Mouse (Mus musculus): Measurements from ENCODE around the gene Arl1. TPM values are rescaled to one million over a fixed set of nuclear protein-coding genes. Genes with fewer than 3 reads are reported as not detected.

The Arl1 gene
- polyA plus RNA-seq, 1 experiment = 79.1 TPM

- Histone ChIP-seq H3K27ac (ENCODE audit: insufficient read depth, low read length) (no peak overlapping the region), H3K9ac (ENCODE audit: low read depth, poor library complexity, severe bottlenecking) (no peak overlapping the region), H3K4me3 (ENCODE audit: low read depth, low read length) (no peak overlapping the region), H3K9me3 (replicated peaks; ENCODE audit: control insufficient read depth, insufficient read depth, low read length, poor library complexity, severe bottlenecking) (no peaks in the 10 kb centered on the region), H3K27me3 (ENCODE audit: control insufficient read depth, insufficient read depth, low read length, poor library complexity, severe bottlenecking) (no peaks in the 10 kb centered on the region), H3K4me1 (ENCODE audit: control insufficient read depth, insufficient read depth, low read length) (no peaks in the 10 kb centered on the region), H3K36me3 (ENCODE audit: control insufficient read depth, insufficient read depth, low read length, poor library complexity, severe bottlenecking) (peaks cover 73% of the 10 kb centered on the region)
- TF ChIP-seq EP300 (IDR thresholded peaks at IDR 0.05; ENCODE audit: insufficient read depth, low read depth, low read length) = no peak
- TF ChIP-seq CTCF (IDR thresholded peaks at IDR 0.05; ENCODE audit: low read depth, low read length) = no peak
- TF ChIP-seq POLR2A (IDR thresholded peaks at IDR 0.05; ENCODE audit: insufficient read depth, low read length) = no peak
Measured at GRCm38 (mm10) chr10:88793671-88794070, 63.0 kb downstream of the Arl1 start.

Other genes with a start within 250 kb of the Arl1 start
- gene Chpt1, start 226.8 kb upstream of the Arl1 start, polyA plus RNA-seq (2011; ENCODE audit: insufficient read depth, insufficient read length, low read depth, missing spikeins) = 17.9 and 18.0 TPM in 2 replicates
- gene Mybpc1, start 125.7 kb upstream of the Arl1 start, polyA plus RNA-seq (2011; ENCODE audit: insufficient read depth, insufficient read length, low read depth, missing spikeins) = not detected in 2 replicates
- 0.45 TPM in 1 of 2 replicates, not detected in the other for gene Spic, start 45.8 kb upstream of the Arl1 start, polyA plus RNA-seq (2011; ENCODE audit: insufficient read depth, insufficient read length, low read depth, missing spikeins)
- gene Utp20, start 95.9 kb downstream of the Arl1 start, polyA plus RNA-seq (2011; ENCODE audit: insufficient read depth, insufficient read length, low read depth, missing spikeins) = 71.3 and 76.4 TPM in 2 replicates
- 0.10 and 0.17 TPM in 2 replicates for gene Slc5a8, start 155.1 kb downstream of the Arl1 start, polyA plus RNA-seq (2011; ENCODE audit: insufficient read depth, insufficient read length, low read depth, missing spikeins)

Measured in ES-Bruce4 (cell line).